Mouse (Mus musculus): Measurements from ENCODE around the gene Nos1. TPM values are rescaled to one million over a fixed set of nuclear protein-coding genes. Genes with fewer than 3 reads are reported as not detected.

Gene Nos1
- polyA plus RNA-seq, 1 experiment from 2014 or later: 1.7 TPM

- H3K27ac ChIP-seq: peak within 1 kb of the TSS; percentile 88
- H3K9me3 ChIP-seq (replicated peaks): no peaks in the 10 kb centered on the region
- peak; percentile 89 for ATAC-seq
- H3K4me3 ChIP-seq: peak within 1 kb of the TSS; percentile 100
- H3K4me2 ChIP-seq: peak within 1 kb of the TSS; percentile 87
- peaks cover 29% of the 10 kb centered on the region for H3K36me3 ChIP-seq (ENCODE audit: poor library complexity, severe bottlenecking)
- no peaks in the 10 kb centered on the region for H3K27me3 ChIP-seq
- peaks cover 36% of the 10 kb centered on the region for H3K4me1 ChIP-seq
- peak within 1 kb of the TSS; percentile 99 for H3K9ac ChIP-seq
- WGBS: under 1% methylated on average over 83 of the region's 88 CpGs
Observed at GRCm38 (mm10) chr5:117976657-117977500, 196.0 kb downstream of the Nos1 start, which contains the start of gene Fbxo21. Gene Fbxo21, plus strand, starts transcription at chr5:117976730.

- peak; percentile 3; the same call in 1 of the 2 replicates for ATAC-seq
- WGBS: 5% methylated on average over 30 of the region's 30 CpGs
Observed at GRCm38 (mm10) chr5:117977501-117978158, 196.8 kb downstream of the Nos1 start.

GRCm38 (mm10) chr5:117978159-117978697 is 197.4 kb downstream of the Nos1 start:
- H3K9ac ChIP-seq: peak overlapping the region; percentile 99
- no peak for ATAC-seq
- peak overlapping the region; percentile 100 for H3K4me3 ChIP-seq
- H3K9me3 ChIP-seq (replicated peaks): no peaks in the 10 kb centered on the region
- 48% methylated on average over 17 of the region's 17 CpGs for WGBS
- H3K36me3 ChIP-seq (ENCODE audit: poor library complexity, severe bottlenecking): peaks cover 42% of the 10 kb centered on the region
- peak overlapping the region; percentile 87 for H3K4me2 ChIP-seq
- H3K4me1 ChIP-seq: peaks cover 36% of the 10 kb centered on the region
- H3K27ac ChIP-seq: peak overlapping the region; percentile 88
- no peaks in the 10 kb centered on the region for H3K27me3 ChIP-seq

More at GRCm38 (mm10) chr5:117977501-117978158, 196.8 kb downstream of the Nos1 start:
- peak overlapping the region; percentile 87 for H3K4me2 ChIP-seq
- peaks cover 36% of the 10 kb centered on the region for H3K4me1 ChIP-seq
- H3K36me3 ChIP-seq (ENCODE audit: poor library complexity, severe bottlenecking): peaks cover 36% of the 10 kb centered on the region
- peak overlapping the region; percentile 100 for H3K4me3 ChIP-seq
- H3K27ac ChIP-seq: peak overlapping the region; percentile 88
- H3K9ac ChIP-seq: peak overlapping the region; percentile 99
- H3K27me3 ChIP-seq: no peaks in the 10 kb centered on the region
- H3K9me3 ChIP-seq (replicated peaks): no peaks in the 10 kb centered on the region

GRCm38 (mm10) chr5:117979082-117979481 is 198.2 kb downstream of the Nos1 start:
- Histone ChIP-seq H3K36me3 (ENCODE audit: poor library complexity, severe bottlenecking) (peaks cover 51% of the 10 kb centered on the region), H3K9me3 (replicated peaks) (no peaks in the 10 kb centered on the region), H3K9ac (peak overlapping the region; percentile 27; the same call in 1 of the 2 replicates), H3K4me1 (peaks cover 36% of the 10 kb centered on the region), H3K4me2 (peak overlapping the region; percentile 87), H3K4me3 (peak overlapping the region; percentile 100; the same call in 1 of the 2 replicates), H3K27me3 (no peaks in the 10 kb centered on the region), H3K27ac (0 out of 2 replicates have a peak overlapping the region, but pooled peaks have one; percentile 32)
- 57% methylated on average over 5 of the region's 5 CpGs for WGBS
- no peak for ATAC-seq

- H3K9me3 ChIP-seq (replicated peaks): no peaks in the 10 kb centered on the region
- H3K36me3 ChIP-seq (ENCODE audit: poor library complexity, severe bottlenecking): peaks cover 69% of the 10 kb centered on the region
- ATAC-seq: no peak
Observed at GRCm38 (mm10) chr5:117980921-117981320, 200.1 kb downstream of the Nos1 start.

GRCm38 (mm10) chr5:117981943-117982342 is 201.1 kb downstream of the Nos1 start:
- Histone ChIP-seq H3K27ac (no peak overlapping the region), H3K4me3 (no peak overlapping the region), H3K9me3 (replicated peaks) (no peaks in the 10 kb centered on the region), H3K9ac (no peak overlapping the region), H3K36me3 (ENCODE audit: poor library complexity, severe bottlenecking) (peaks cover 79% of the 10 kb centered on the region), H3K4me1 (peaks cover 33% of the 10 kb centered on the region), H3K27me3 (no peaks in the 10 kb centered on the region), H3K4me2 (no peak overlapping the region)
- 86% methylated on average over 5 of the region's 5 CpGs for WGBS
- no peak for ATAC-seq

More at GRCm38 (mm10) chr5:117980921-117981320, 200.1 kb downstream of the Nos1 start:
- H3K4me1 ChIP-seq: peaks cover 36% of the 10 kb centered on the region
- no peaks in the 10 kb centered on the region for H3K27me3 ChIP-seq
- no peak overlapping the region for H3K9ac ChIP-seq
- no peak overlapping the region for H3K27ac ChIP-seq
- no peak overlapping the region for H3K4me3 ChIP-seq
- no peak overlapping the region for H3K4me2 ChIP-seq
- WGBS: 92% methylated on average over 8 of the region's 8 CpGs

- H3K9ac ChIP-seq: no peak overlapping the region
- H3K4me1 ChIP-seq: peaks cover 1% of the 10 kb centered on the region; the same call in 1 of the 2 replicates
- no peak overlapping the region for H3K4me3 ChIP-seq
- no peak overlapping the region for H3K27ac ChIP-seq
- H3K36me3 ChIP-seq (ENCODE audit: poor library complexity, severe bottlenecking): peaks cover 97% of the 10 kb centered on the region
- no peak overlapping the region for H3K4me2 ChIP-seq
- 75% methylated on average over 4 of the region's 4 CpGs for WGBS
- H3K9me3 ChIP-seq (replicated peaks): no peaks in the 10 kb centered on the region
- no peaks in the 10 kb centered on the region for H3K27me3 ChIP-seq
- no peak for ATAC-seq
Observed at GRCm38 (mm10) chr5:117986327-117986726, 205.5 kb downstream of the Nos1 start.

GRCm38 (mm10) chr5:117987891-117988290 is 207.1 kb downstream of the Nos1 start:
- no peak overlapping the region for H3K4me3 ChIP-seq
- no peaks in the 10 kb centered on the region for H3K9me3 ChIP-seq (replicated peaks)
- no peak overlapping the region for H3K4me2 ChIP-seq
- H3K4me1 ChIP-seq: no peaks in the 10 kb centered on the region
- WGBS: 94% methylated on average over 3 of the region's 3 CpGs
- peaks cover 99% of the 10 kb centered on the region for H3K36me3 ChIP-seq (ENCODE audit: poor library complexity, severe bottlenecking)
- no peak for ATAC-seq
- H3K9ac ChIP-seq: no peak overlapping the region
- H3K27me3 ChIP-seq: no peaks in the 10 kb centered on the region
- H3K27ac ChIP-seq: no peak overlapping the region

- no peak for ATAC-seq
- 86% methylated on average over 9 of the region's 9 CpGs for WGBS
Observed at GRCm38 (mm10) chr5:117988367-117988766, 207.5 kb downstream of the Nos1 start.

GRCm38 (mm10) chr5:117989773-117990172 is 208.9 kb downstream of the Nos1 start:
- Histone ChIP-seq H3K4me1 (no peaks in the 10 kb centered on the region), H3K27me3 (no peaks in the 10 kb centered on the region), H3K4me3 (no peak overlapping the region), H3K4me2 (no peak overlapping the region), H3K27ac (no peak overlapping the region), H3K9me3 (replicated peaks) (no peaks in the 10 kb centered on the region), H3K36me3 (ENCODE audit: poor library complexity, severe bottlenecking) (peaks cover 98% of the 10 kb centered on the region), H3K9ac (no peak overlapping the region)
- no peak for ATAC-seq
- WGBS: 88% methylated on average over 6 of the region's 6 CpGs

More at GRCm38 (mm10) chr5:117988367-117988766, 207.5 kb downstream of the Nos1 start:
- Histone ChIP-seq H3K27me3 (no peaks in the 10 kb centered on the region), H3K9ac (no peak overlapping the region), H3K4me2 (no peak overlapping the region), H3K27ac (no peak overlapping the region), H3K4me1 (no peaks in the 10 kb centered on the region), H3K4me3 (no peak overlapping the region), H3K36me3 (ENCODE audit: poor library complexity, severe bottlenecking) (peaks cover 97% of the 10 kb centered on the region), H3K9me3 (replicated peaks) (no peaks in the 10 kb centered on the region)

- no peak for ATAC-seq
- no peaks in the 10 kb centered on the region for H3K9me3 ChIP-seq (replicated peaks)
- peaks cover 98% of the 10 kb centered on the region for H3K36me3 ChIP-seq (ENCODE audit: poor library complexity, severe bottlenecking)
- no peaks in the 10 kb centered on the region for H3K4me1 ChIP-seq
- WGBS: 91% methylated on average over 3 of the region's 3 CpGs
- H3K27me3 ChIP-seq: no peaks in the 10 kb centered on the region
- no peak overlapping the region for H3K9ac ChIP-seq
- no peak overlapping the region for H3K27ac ChIP-seq
- H3K4me3 ChIP-seq: no peak overlapping the region
- H3K4me2 ChIP-seq: no peak overlapping the region
Observed at GRCm38 (mm10) chr5:117990957-117991356, 210.1 kb downstream of the Nos1 start.

- WGBS: 94% methylated on average over 6 of the region's 6 CpGs
- Histone ChIP-seq H3K9ac (no peak overlapping the region), H3K27ac (no peak overlapping the region), H3K4me3 (no peak overlapping the region), H3K4me2 (no peak overlapping the region), H3K27me3 (no peaks in the 10 kb centered on the region), H3K4me1 (no peaks in the 10 kb centered on the region), H3K36me3 (ENCODE audit: poor library complexity, severe bottlenecking) (peaks cover 97% of the 10 kb centered on the region), H3K9me3 (replicated peaks) (no peaks in the 10 kb centered on the region)
- ATAC-seq: no peak
Observed at GRCm38 (mm10) chr5:117993550-117993949, 212.7 kb downstream of the Nos1 start.
